Mouse (Mus musculus): ENCODE measurements around the gene Hoxd1. TPM values are rescaled to one million over a fixed set of nuclear protein-coding genes. Genes with fewer than 3 reads are reported as not detected.

The Hoxd1 gene
- polyA plus RNA-seq, 1 experiment from 2014 or later, result 0.11 TPM

GRCm38 (mm10) chr2:74731799-74732512 is 30.8 kb upstream of the Hoxd1 start:
- peaks cover 3% of the 10 kb centered on the region; the same call in 1 of the 2 replicates for H3K4me1 ChIP-seq (ENCODE audit: control insufficient read depth, insufficient read depth, low read length)
- no peak overlapping the region for H3K4me3 ChIP-seq (ENCODE audit: low read length)
- no peak overlapping the region for H3K27ac ChIP-seq (ENCODE audit: low read length)
- no peak overlapping the region for H3K4me2 ChIP-seq (ENCODE audit: low read depth, low read length)
- WGBS, result 26% methylated on average over 9 of the region's 9 CpGs
- no peaks in the 10 kb centered on the region for H3K9me3 ChIP-seq (ENCODE audit: control insufficient read depth, low read length)
- no peak overlapping the region for H3K9ac ChIP-seq (ENCODE audit: low read depth, low read length)
- ATAC-seq, result no peak
- no peaks in the 10 kb centered on the region for H3K36me3 ChIP-seq (ENCODE audit: control insufficient read depth, insufficient read depth, low read length)
- H3K27me3 ChIP-seq (replicated peaks; ENCODE audit: control insufficient read depth, insufficient read depth, low read length), result peaks cover 69% of the 10 kb centered on the region

DNA sequence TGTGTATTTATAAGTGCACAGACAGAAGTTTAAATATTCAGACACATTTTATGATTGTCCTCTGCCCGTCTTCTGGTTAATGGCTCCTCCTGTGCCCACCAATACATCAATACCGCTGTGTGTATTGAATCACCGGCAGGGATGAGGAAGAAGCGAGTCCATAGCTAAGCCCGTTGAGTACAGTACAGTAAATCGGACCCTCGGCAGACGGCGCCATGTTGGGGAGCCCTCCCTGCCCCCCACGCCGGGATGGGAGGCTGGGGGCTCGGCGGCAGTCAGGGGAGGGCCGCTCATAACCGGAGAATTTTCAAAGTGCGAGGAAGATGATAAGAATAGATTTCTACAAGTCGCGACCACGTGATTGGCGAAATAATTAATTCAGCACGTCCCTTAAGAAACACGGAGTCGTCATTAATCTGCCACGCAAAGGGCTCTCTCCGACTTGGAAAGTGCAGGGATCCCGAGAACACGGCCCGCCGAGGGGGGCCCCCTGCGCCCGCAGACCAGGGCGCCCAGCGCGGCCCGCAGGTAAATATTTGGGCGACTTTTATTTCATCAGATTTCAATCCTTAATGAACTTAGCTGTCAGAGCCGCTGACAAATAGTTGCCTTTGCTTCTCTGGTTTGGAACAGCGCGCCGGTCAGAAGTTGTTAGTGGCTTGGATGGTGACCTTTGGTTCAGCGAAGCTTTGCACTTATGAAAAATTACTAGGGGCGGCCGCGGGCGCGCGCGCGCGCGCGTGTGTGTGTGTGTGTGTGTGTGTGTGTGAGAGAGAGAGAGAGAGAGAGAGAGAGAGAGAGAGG is 30.1 kb upstream of the Hoxd1 start:
- 3% methylated on average over 52 of the region's 52 CpGs for WGBS
- Histone ChIP-seq H3K27ac (ENCODE audit: low read length) (no peak overlapping the region), H3K4me1 (ENCODE audit: control insufficient read depth, insufficient read depth, low read length) (no peaks in the 10 kb centered on the region), H3K9me3 (ENCODE audit: control insufficient read depth, low read length) (no peaks in the 10 kb centered on the region), H3K4me2 (ENCODE audit: low read depth, low read length) (peak overlapping the region; percentile 55), H3K27me3 (replicated peaks; ENCODE audit: control insufficient read depth, insufficient read depth, low read length) (peaks cover 69% of the 10 kb centered on the region), H3K9ac (ENCODE audit: low read depth, low read length) (no peak overlapping the region), H3K4me3 (ENCODE audit: low read length) (peak overlapping the region; percentile 32), H3K36me3 (ENCODE audit: control insufficient read depth, insufficient read depth, low read length) (no peaks in the 10 kb centered on the region)
- ATAC-seq, result no peak

DNA sequence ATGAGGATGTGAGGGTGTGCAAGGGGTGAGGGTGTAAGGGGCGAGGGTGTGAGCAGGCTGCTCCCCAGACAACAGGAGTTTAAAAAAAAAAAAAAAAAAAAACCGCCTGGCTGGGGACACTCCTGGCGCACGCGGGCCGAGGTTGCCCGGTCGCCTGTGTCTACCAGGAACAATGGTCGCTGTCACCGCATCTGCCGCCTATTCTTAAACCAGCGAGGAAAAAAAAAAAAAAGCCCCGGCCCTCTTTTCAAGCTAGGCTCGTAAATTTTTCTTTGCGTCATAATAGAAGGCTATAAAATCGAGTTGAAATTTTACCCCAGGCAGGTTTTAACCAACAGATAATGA is 29.5 kb upstream of the Hoxd1 start:
- peak overlapping the region; percentile 32; the same call in 1 of the 2 replicates for H3K4me3 ChIP-seq (ENCODE audit: low read length)
- peak overlapping the region; percentile 55; the same call in 1 of the 2 replicates for H3K4me2 ChIP-seq (ENCODE audit: low read depth, low read length)
- peaks cover 70% of the 10 kb centered on the region for H3K27me3 ChIP-seq (replicated peaks; ENCODE audit: control insufficient read depth, insufficient read depth, low read length)
- H3K4me1 ChIP-seq (ENCODE audit: control insufficient read depth, insufficient read depth, low read length), result no peaks in the 10 kb centered on the region
- 0 out of 2 replicates have a peak overlapping the region, but pooled peaks have one; percentile 3 for H3K27ac ChIP-seq (ENCODE audit: low read length)
- ATAC-seq, result no peak
- H3K9ac ChIP-seq (ENCODE audit: low read depth, low read length), result no peak overlapping the region
- no peaks in the 10 kb centered on the region for H3K36me3 ChIP-seq (ENCODE audit: control insufficient read depth, insufficient read depth, low read length)
- H3K9me3 ChIP-seq (ENCODE audit: control insufficient read depth, low read length), result no peaks in the 10 kb centered on the region
- WGBS, result 4% methylated on average over 16 of the region's 16 CpGs

GRCm38 (mm10) chr2:74733765-74734164 is 29.0 kb upstream of the Hoxd1 start:
- Histone ChIP-seq H3K9ac (ENCODE audit: low read depth, low read length) (no peak overlapping the region), H3K4me2 (ENCODE audit: low read depth, low read length) (0 out of 2 replicates have a peak overlapping the region, but pooled peaks have one; percentile 55), H3K27me3 (replicated peaks; ENCODE audit: control insufficient read depth, insufficient read depth, low read length) (peaks cover 67% of the 10 kb centered on the region), H3K27ac (ENCODE audit: low read length) (0 out of 2 replicates have a peak overlapping the region, but pooled peaks have one; percentile 3), H3K36me3 (ENCODE audit: control insufficient read depth, insufficient read depth, low read length) (no peaks in the 10 kb centered on the region), H3K4me3 (ENCODE audit: low read length) (no peak overlapping the region), H3K4me1 (ENCODE audit: control insufficient read depth, insufficient read depth, low read length) (no peaks in the 10 kb centered on the region), H3K9me3 (ENCODE audit: control insufficient read depth, low read length) (no peaks in the 10 kb centered on the region)
- WGBS, result 24% methylated on average over 6 of the region's 6 CpGs
- ATAC-seq, result no peak

- Histone ChIP-seq H3K36me3 (ENCODE audit: control insufficient read depth, insufficient read depth, low read length) (no peaks in the 10 kb centered on the region), H3K4me3 (ENCODE audit: low read length) (no peak overlapping the region), H3K27ac (ENCODE audit: low read length) (0 out of 2 replicates have a peak overlapping the region, but pooled peaks have one; percentile 21), H3K9ac (ENCODE audit: low read depth, low read length) (peak overlapping the region; percentile 15; the same call in 1 of the 2 replicates), H3K9me3 (ENCODE audit: control insufficient read depth, low read length) (no peaks in the 10 kb centered on the region), H3K4me1 (ENCODE audit: control insufficient read depth, insufficient read depth, low read length) (no peaks in the 10 kb centered on the region), H3K27me3 (replicated peaks; ENCODE audit: control insufficient read depth, insufficient read depth, low read length) (peaks cover 69% of the 10 kb centered on the region), H3K4me2 (ENCODE audit: low read depth, low read length) (peak overlapping the region; percentile 20; the same call in 1 of the 2 replicates)
- 0 out of 2 replicates have a peak, but pooled peaks have one; percentile 36 for ATAC-seq
- WGBS, result 16% methylated on average over 13 of the region's 13 CpGs
Measured at GRCm38 (mm10) chr2:74734451-74734850, 28.3 kb upstream of the Hoxd1 start.

- ATAC-seq, result no peak
- peak overlapping the region; percentile 48; the same call in 1 of the 2 replicates for H3K4me2 ChIP-seq (ENCODE audit: low read depth, low read length)
- H3K27ac ChIP-seq (ENCODE audit: low read length), result no peak overlapping the region
- 28% methylated on average over 27 of the region's 27 CpGs for WGBS
- no peaks in the 10 kb centered on the region for H3K9me3 ChIP-seq (ENCODE audit: control insufficient read depth, low read length)
- peak overlapping the region; percentile 32; the same call in 1 of the 2 replicates for H3K4me3 ChIP-seq (ENCODE audit: low read length)
- peak overlapping the region; percentile 27; the same call in 1 of the 2 replicates for H3K9ac ChIP-seq (ENCODE audit: low read depth, low read length)
- no peaks in the 10 kb centered on the region for H3K36me3 ChIP-seq (ENCODE audit: control insufficient read depth, insufficient read depth, low read length)
- peaks cover 71% of the 10 kb centered on the region for H3K27me3 ChIP-seq (replicated peaks; ENCODE audit: control insufficient read depth, insufficient read depth, low read length)
- H3K4me1 ChIP-seq (ENCODE audit: control insufficient read depth, insufficient read depth, low read length), result no peaks in the 10 kb centered on the region
Measured at GRCm38 (mm10) chr2:74734996-74735811, 27.6 kb upstream of the Hoxd1 start.

GRCm38 (mm10) chr2:74735851-74736687 is 26.7 kb upstream of the Hoxd1 start:
- Histone ChIP-seq H3K36me3 (ENCODE audit: control insufficient read depth, insufficient read depth, low read length) (no peaks in the 10 kb centered on the region), H3K27ac (ENCODE audit: low read length) (peak overlapping the region; percentile 28; the same call in 1 of the 2 replicates), H3K4me3 (ENCODE audit: low read length) (peak overlapping the region; percentile 32), H3K9me3 (ENCODE audit: control insufficient read depth, low read length) (no peaks in the 10 kb centered on the region), H3K9ac (ENCODE audit: low read depth, low read length) (peak overlapping the region; percentile 27), H3K4me2 (ENCODE audit: low read depth, low read length) (peak overlapping the region; percentile 48), H3K4me1 (ENCODE audit: control insufficient read depth, insufficient read depth, low read length) (0 out of 2 replicates have a peak, but pooled peaks cover 3% of the 10 kb centered on the region), H3K27me3 (replicated peaks; ENCODE audit: control insufficient read depth, insufficient read depth, low read length) (peaks cover 74% of the 10 kb centered on the region)
- no peak for ATAC-seq
- WGBS, result 17% methylated on average over 42 of the region's 42 CpGs

Measured in intestine, embryonic 16.5 days (tissue).